Mouse (Mus musculus) bone marrow macrophage, adult 2 months (primary cell): ENCODE data around the gene Pgap2. TPM values are rescaled to one million over a fixed set of nuclear protein-coding genes. Genes with fewer than 3 reads are reported as not detected.

Experiments
- H3K27ac ChIP-seq: 2 replicates; pipeline ENCODE4 v1.5.1; 2012; ENCODE audit warnings: low read depth, low read length; ENCODE audit not compliant: insufficient read depth
- H3K4me1 ChIP-seq: 2 replicates; pipeline ENCODE4 v1.6.1; 2012; ENCODE audit warnings: low read length; ENCODE audit not compliant: control insufficient read depth, insufficient read depth
- H3K4me3 ChIP-seq: 2 replicates; pipeline ENCODE4 v1.5.1; 2012; ENCODE audit warnings: mild to moderate bottlenecking, low read length, moderate library complexity; ENCODE audit not compliant: insufficient read depth
- CTCF ChIP-seq: IDR thresholded peaks from 2 replicates; pipeline ENCODE4 v1.5.1; 2012; ENCODE audit warnings: low read depth, mild to moderate bottlenecking, low read length, moderate library complexity
- POLR2A ChIP-seq: IDR thresholded peaks from 2 replicates; pipeline ENCODE4 v1.6.1; 2012; ENCODE audit warnings: mild to moderate bottlenecking, low read depth, low read length, borderline replicate concordance
- polyA plus RNA-seq: library from polyadenylated mRNA; stranded (reverse); fragments of >200 nt; gene quantifications from 2 replicates; pipeline ENCODE4 v1.2.4, GENCODE M21; 2012; ENCODE audit not compliant: missing spikeins, insufficient read depth, insufficient read length

Gene Pgap2
- polyA plus RNA-seq, 1 experiment = 103 TPM

GRCm38 (mm10) chr7:102266401-102267042 lies 56.5 kb downstream of the Pgap2 start:
- H3K4me1 ChIP-seq = peaks cover 17% of the 10 kb centered on the region
- H3K27ac ChIP-seq = peak overlapping the region; percentile 82

GRCm38 (mm10) chr7:102267113-102267579 lies 57.1 kb downstream of the Pgap2 start:
- peak; percentile 9; the same call in 1 of the 2 replicates for TF ChIP-seq CTCF
- no peak for TF ChIP-seq POLR2A
- H3K4me1 ChIP-seq = peaks cover 17% of the 10 kb centered on the region
- peak overlapping the region; percentile 89 for H3K4me3 ChIP-seq
- peak overlapping the region; percentile 82 for H3K27ac ChIP-seq

More at GRCm38 (mm10) chr7:102266401-102267042, 56.5 kb downstream of the Pgap2 start:
- peak overlapping the region; percentile 89 for H3K4me3 ChIP-seq
- TF ChIP-seq POLR2A (no peak), CTCF (no peak)

- H3K27ac ChIP-seq = peak within 1 kb of the TSS; percentile 82
- peak within 1 kb of the TSS; percentile 96 for H3K4me3 ChIP-seq
- TF ChIP-seq CTCF (no peak), POLR2A (no peak)
- peaks cover 17% of the 10 kb centered on the region for H3K4me1 ChIP-seq
These were observed 57.8 kb downstream of the Pgap2 start, which contains the start of gene Stim1 for GRCm38 (mm10) chr7:102267601-102268394. Gene Stim1, plus strand, starts transcription at chr7:102267806.

GRCm38 (mm10) chr7:102268395-102268748 lies 58.4 kb downstream of the Pgap2 start:
- no peak overlapping the region for H3K27ac ChIP-seq
- peaks cover 17% of the 10 kb centered on the region for H3K4me1 ChIP-seq
- H3K4me3 ChIP-seq = peak overlapping the region; percentile 96
- TF ChIP-seq POLR2A (no peak), CTCF (no peak)

- no peak overlapping the region for H3K27ac ChIP-seq
- no peak overlapping the region for H3K4me3 ChIP-seq
- no peak for TF ChIP-seq CTCF
- TF ChIP-seq POLR2A = no peak
- H3K4me1 ChIP-seq = peaks cover 11% of the 10 kb centered on the region
These were observed 62.5 kb downstream of the Pgap2 start for GRCm38 (mm10) chr7:102272422-102272948.

GRCm38 (mm10) chr7:102281403-102281802 lies 71.4 kb downstream of the Pgap2 start:
- no peak overlapping the region for H3K27ac ChIP-seq
- H3K4me3 ChIP-seq = no peak overlapping the region
- H3K4me1 ChIP-seq = no peaks in the 10 kb centered on the region
- TF ChIP-seq CTCF (no peak), POLR2A (no peak)

GRCm38 (mm10) chr7:102282261-102282660 lies 72.3 kb downstream of the Pgap2 start:
- Histone ChIP-seq H3K4me3 (no peak overlapping the region), H3K4me1 (no peaks in the 10 kb centered on the region), H3K27ac (no peak overlapping the region)
- no peak for TF ChIP-seq POLR2A
- no peak for TF ChIP-seq CTCF

Other genes starting within 250 kb of the Pgap2 start
- gene Il18bp, start 191.5 kb upstream of the Pgap2 start, polyA plus RNA-seq = 13.1 and 13.6 TPM in 2 replicates
- 16.7 and 17.2 TPM in 2 replicates for gene Rnf121, start 144.7 kb upstream of the Pgap2 start, polyA plus RNA-seq
- gene Xndc1, start 144.7 kb upstream of the Pgap2 start, polyA plus RNA-seq = 15.4 and 18.1 TPM in 2 replicates
- 0.23 and 0.35 TPM in 2 replicates for gene Xntrpc, start 144.5 kb upstream of the Pgap2 start, polyA plus RNA-seq
- not detected in 2 replicates for gene Trpc2, start 127.1 kb upstream of the Pgap2 start, polyA plus RNA-seq
- gene Art1, start 108.5 kb upstream of the Pgap2 start, polyA plus RNA-seq = not detected in 2 replicates
- not detected in 2 replicates for gene Art5, start 100.7 kb upstream of the Pgap2 start, polyA plus RNA-seq
- gene Chrna10, start 93.4 kb upstream of the Pgap2 start, polyA plus RNA-seq = not detected in 2 replicates
- 33.3 and 36.9 TPM in 2 replicates for gene Nup98, start within 50 bp of the Pgap2 start, polyA plus RNA-seq
- 537 and 572 TPM in 2 replicates for gene Rhog, start 45.8 kb downstream of the Pgap2 start, polyA plus RNA-seq
- gene Stim1, start 57.6 kb downstream of the Pgap2 start, polyA plus RNA-seq = 43.4 and 50.2 TPM in 2 replicates
- 78.4 and 85.5 TPM in 2 replicates for gene Rrm1, start 231.5 kb downstream of the Pgap2 start, polyA plus RNA-seq